Mouse (Mus musculus): ENCODE measurements at regions not wholly inside any gene's neighbourhood (a gene's known extent, or its start where the extent isn't known, plus 50 kb on each side); places are given as distances from the start of the nearest gene placed in this dataset.

GRCm38 (mm10) chr11:21030362-21030761 is 60.7 kb upstream of the Peli1 start:
- TF ChIP-seq POLR2A (IDR thresholded peaks at IDR 0.05; ENCODE audit: insufficient read depth, low read depth, low read length), result no peak
- TF ChIP-seq CTCF (IDR thresholded peaks at IDR 0.05; ENCODE audit: insufficient read depth, low read depth, low read length), result no peak

All from olfactory bulb, adult 2 months (tissue).